Mouse (Mus musculus) left cerebral cortex, postnatal 10 days (tissue): ENCODE data around the gene Ammecr1. TPM values are rescaled to one million over a fixed set of nuclear protein-coding genes. Genes with fewer than 3 reads are reported as not detected.

Experiments
- DNase-seq, 2 experiments: peaks; one replicate each; pipeline ENCODE4 v3.0.0; 2021 to 2022; ENCODE audit warnings: low spot score in 2 of 2, mixed read lengths in 1 of 2; ENCODE audit errors: extremely low spot score in 1 of 2
- intact Hi-C: fragments of 180-260 bp; cut with DNase I; formaldehyde crosslinking; loops from one replicate; pipeline ENCODE4 v1.15.1; 2025
- total RNA-seq, 2 experiments: library from RNA; stranded (reverse); gene quantifications; 2 replicates each; pipeline ENCODE4 v1.2.3; 2021

Gene Ammecr1
- total RNA-seq, 2 experiments from 2014 or later = 4.5 to 4.6 TPM

GRCm38 (mm10) chrX:142959674-142960307 lies 6.7 kb downstream of the Ammecr1 start:
- intact Hi-C loops = loop anchor here (10.0 kb wide), 1 partner anchor 135 kb away; no protein-coding TSS in a partner anchor
- no peak for DNase-seq

GRCm38 (mm10) chrX:142928430-142928829 lies 38.1 kb downstream of the Ammecr1 start:
- intact Hi-C loops = no loop called here

GRCm38 (mm10) chrX:142917394-142917793 lies 49.1 kb downstream of the Ammecr1 start:
- intact Hi-C loops = no loop called here
- no peak for DNase-seq

More at GRCm38 (mm10) chrX:142928430-142928829, 38.1 kb downstream of the Ammecr1 start:
- DNase-seq = no peak

- intact Hi-C loops = no loop called here
- DNase-seq = no peak
These were observed 49.8 kb downstream of the Ammecr1 start for GRCm38 (mm10) chrX:142916719-142917118.

- intact Hi-C loops = no loop called here
- DNase-seq = no peak
These were observed 52.3 kb downstream of the Ammecr1 start for GRCm38 (mm10) chrX:142914208-142914607.

GRCm38 (mm10) chrX:142903854-142904253 lies 62.7 kb downstream of the Ammecr1 start:
- intact Hi-C loops = no loop called here
- DNase-seq = no peak

- DNase-seq = no peak
- intact Hi-C loops = no loop called here
These were observed 63.9 kb downstream of the Ammecr1 start for GRCm38 (mm10) chrX:142902599-142902998.

GRCm38 (mm10) chrX:142901915-142902314 lies 64.6 kb downstream of the Ammecr1 start:
- DNase-seq = no peak
- intact Hi-C loops = no loop called here

GRCm38 (mm10) chrX:142898295-142898887 lies 68.1 kb downstream of the Ammecr1 start:
- DNase-seq = no peak
- intact Hi-C loops = no loop called here

- DNase-seq = no peak
- intact Hi-C loops = no loop called here
These were observed 69.0 kb downstream of the Ammecr1 start for GRCm38 (mm10) chrX:142897477-142898000.

- intact Hi-C loops = no loop called here
- no peak for DNase-seq
These were observed 71.2 kb downstream of the Ammecr1 start for GRCm38 (mm10) chrX:142895316-142895715.

GRCm38 (mm10) chrX:142885962-142886361 lies 80.6 kb downstream of the Ammecr1 start:
- intact Hi-C loops = no loop called here
- DNase-seq = no peak

- no peak for DNase-seq
- intact Hi-C loops = no loop called here
These were observed 82.9 kb downstream of the Ammecr1 start for GRCm38 (mm10) chrX:142883593-142883992.

GRCm38 (mm10) chrX:142882255-142882654 lies 84.3 kb downstream of the Ammecr1 start:
- DNase-seq = no peak
- intact Hi-C loops = no loop called here

- intact Hi-C loops = no loop called here
- DNase-seq = no peak
These were observed 96.7 kb downstream of the Ammecr1 start for GRCm38 (mm10) chrX:142869844-142870243.

- DNase-seq = no peak
- intact Hi-C loops = no loop called here
These were observed 118.5 kb downstream of the Ammecr1 start for GRCm38 (mm10) chrX:142848032-142848431.

GRCm38 (mm10) chrX:142846266-142846665 lies 120.3 kb downstream of the Ammecr1 start:
- DNase-seq = no peak
- intact Hi-C loops = no loop called here

GRCm38 (mm10) chrX:142841916-142842315 lies 124.6 kb downstream of the Ammecr1 start:
- DNase-seq = no peak
- intact Hi-C loops = no loop called here

GRCm38 (mm10) chrX:142839411-142839810 lies 127.1 kb downstream of the Ammecr1 start:
- intact Hi-C loops = no loop called here
- no peak for DNase-seq

- intact Hi-C loops = no loop called here
These were observed 127.7 kb downstream of the Ammecr1 start for GRCm38 (mm10) chrX:142838841-142839240.

More at GRCm38 (mm10) chrX:142838841-142839240, 127.7 kb downstream of the Ammecr1 start:
- DNase-seq = no peak
